Mouse (Mus musculus) frontal cortex, adult 2 months (tissue): ENCODE measurements around the gene Olfr457. TPM values are rescaled to one million over a fixed set of nuclear protein-coding genes. Genes with fewer than 3 reads are reported as not detected.

Experiments used
- polyA plus RNA-seq: library from polyadenylated mRNA; depleted of rRNA; stranded (reverse); fragments of >200 nt; gene quantifications from 2 replicates; pipeline ENCODE4 v1.2.3, GENCODE M21; 2012; rRNA removed

Olfr457 gene
- polyA plus RNA-seq, 1 experiment: not detected

Other genes with a start within 250 kb of the Olfr457 start
- gene Gstk1, start 230.4 kb downstream of the Olfr457 start, polyA plus RNA-seq: 25.6 and 25.7 TPM in 2 replicates
- not detected in 2 replicates for gene Tmem139, start 214.4 kb downstream of the Olfr457 start, polyA plus RNA-seq
- gene Casp2, start 211.3 kb downstream of the Olfr457 start, polyA plus RNA-seq: 29.1 and 30.8 TPM in 2 replicates
- gene Clcn1, start 189.7 kb downstream of the Olfr457 start, polyA plus RNA-seq: 9.0 and 9.1 TPM in 2 replicates
- 85.7 and 92.4 TPM in 2 replicates for gene Fam131b, start 151.7 kb downstream of the Olfr457 start, polyA plus RNA-seq
- gene Zyx, start 126.7 kb downstream of the Olfr457 start, polyA plus RNA-seq: 59.7 and 69.8 TPM in 2 replicates
- gene Epha1, start 103.1 kb downstream of the Olfr457 start, polyA plus RNA-seq: 0.23 and 0.52 TPM in 2 replicates
- gene Tas2r143, start 76.1 kb downstream of the Olfr457 start, polyA plus RNA-seq: 0.17 and 0.18 TPM in 2 replicates
- gene Tas2r135, start 70.9 kb downstream of the Olfr457 start, polyA plus RNA-seq: 0.08 and 0.14 TPM in 2 replicates
- not detected in 2 replicates for gene Tas2r126, start 41.8 kb downstream of the Olfr457 start, polyA plus RNA-seq
- not detected in 2 replicates for gene Olfr458, start 11.1 kb downstream of the Olfr457 start, polyA plus RNA-seq
- not detected in 2 replicates for gene Olfr456, start 10.9 kb upstream of the Olfr457 start, polyA plus RNA-seq
- not detected in 2 replicates for gene Olfr455, start 71.3 kb upstream of the Olfr457 start, polyA plus RNA-seq
- gene Tcaf3, start 121.4 kb upstream of the Olfr457 start, polyA plus RNA-seq: not detected in 2 replicates
- gene Tcaf2, start 168.9 kb upstream of the Olfr457 start, polyA plus RNA-seq: 0.62 and 0.63 TPM in 2 replicates
- gene Tcaf1, start 233.8 kb upstream of the Olfr457 start, polyA plus RNA-seq: 107 and 119 TPM in 2 replicates